Mouse (Mus musculus) mouse embryonic stem cell (cell line): Measurements from ENCODE around the gene Chd9.

Experiments
- in situ Hi-C, 2 experiments: fragments of 300-500 bp; cut with MboI; formaldehyde crosslinking; loops; 1 replicate in 1 of 2; 3 replicates in 1 of 2; pipeline ENCODE4 v1.14.3; 2019 to 2020; ENCODE audit warnings: low sequenced_read_pairs in 2 of 2, low pct_unique_long_range_greater_than_20kb in 1 of 2, mixed read lengths in 1 of 2; ENCODE audit not compliant: unreplicated experiment in 1 of 2

The Chd9 gene

DNA sequence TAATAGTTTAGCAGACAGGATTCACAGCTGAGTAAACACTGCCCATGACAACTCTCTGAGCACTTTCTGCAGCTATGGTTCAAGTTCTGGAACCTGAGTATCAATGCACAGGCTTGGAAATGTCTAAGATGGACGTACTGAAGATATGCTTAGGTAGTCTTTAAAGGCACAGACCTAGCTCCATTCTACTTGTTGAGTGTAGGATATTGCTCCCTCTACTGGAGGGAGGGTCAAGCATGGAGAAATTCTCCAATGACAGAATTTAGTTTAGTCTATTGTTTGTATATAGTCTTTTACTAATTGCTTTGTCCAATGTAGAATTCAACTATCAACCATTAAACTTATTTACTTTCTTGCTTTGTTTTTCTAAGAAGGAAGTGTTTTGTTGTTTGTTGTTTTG lies 108.7 kb downstream of the Chd9 start:
- in situ Hi-C loops = loop anchor here (10.0 to 25.0 kb wide), 2 partner anchors 100 to 102 kb away; partner anchors contain the start of gene Chd9 (in 1 of the 2)

- in situ Hi-C loops = loop anchor here (10.0 to 25.0 kb wide), 2 partner anchors 101 to 104 kb away; partner anchors contain the start of gene Chd9 (in 1 of the 2)
Observed at GRCm38 (mm10) chr8:90938352-90938930, 110.3 kb downstream of the Chd9 start.

GRCm38 (mm10) chr8:90939867-90940266 lies 111.7 kb downstream of the Chd9 start:
- in situ Hi-C loops = loop anchor here (10.0 to 25.0 kb wide), 2 partner anchors 103 to 105 kb away; partner anchors contain the start of gene Chd9 (in 1 of the 2)

DNA sequence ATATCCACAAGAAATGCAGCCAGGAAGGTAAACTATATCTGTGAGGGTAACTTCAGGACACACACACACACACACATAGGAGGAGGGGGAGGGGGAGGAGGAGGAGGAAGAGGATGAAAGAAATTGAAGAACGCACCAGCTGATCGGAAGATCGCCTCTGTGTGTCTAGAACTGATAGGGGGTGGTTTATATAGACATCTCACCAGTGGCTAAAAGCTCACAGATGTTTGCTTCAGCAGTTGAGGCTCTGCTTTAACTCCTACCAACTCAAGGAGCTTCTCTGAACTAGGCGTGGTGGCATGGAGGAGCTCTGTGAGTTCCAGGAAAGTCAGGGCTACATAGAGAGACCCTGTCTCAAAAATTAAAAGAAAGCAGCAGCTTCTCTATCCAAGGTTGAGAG lies 115.6 kb downstream of the Chd9 start:
- in situ Hi-C loops = loop anchor here in 1 of 2 experiments (25.0 kb wide), 1 partner anchor 106 kb away; the partner anchor contains the start of gene Chd9

DNA sequence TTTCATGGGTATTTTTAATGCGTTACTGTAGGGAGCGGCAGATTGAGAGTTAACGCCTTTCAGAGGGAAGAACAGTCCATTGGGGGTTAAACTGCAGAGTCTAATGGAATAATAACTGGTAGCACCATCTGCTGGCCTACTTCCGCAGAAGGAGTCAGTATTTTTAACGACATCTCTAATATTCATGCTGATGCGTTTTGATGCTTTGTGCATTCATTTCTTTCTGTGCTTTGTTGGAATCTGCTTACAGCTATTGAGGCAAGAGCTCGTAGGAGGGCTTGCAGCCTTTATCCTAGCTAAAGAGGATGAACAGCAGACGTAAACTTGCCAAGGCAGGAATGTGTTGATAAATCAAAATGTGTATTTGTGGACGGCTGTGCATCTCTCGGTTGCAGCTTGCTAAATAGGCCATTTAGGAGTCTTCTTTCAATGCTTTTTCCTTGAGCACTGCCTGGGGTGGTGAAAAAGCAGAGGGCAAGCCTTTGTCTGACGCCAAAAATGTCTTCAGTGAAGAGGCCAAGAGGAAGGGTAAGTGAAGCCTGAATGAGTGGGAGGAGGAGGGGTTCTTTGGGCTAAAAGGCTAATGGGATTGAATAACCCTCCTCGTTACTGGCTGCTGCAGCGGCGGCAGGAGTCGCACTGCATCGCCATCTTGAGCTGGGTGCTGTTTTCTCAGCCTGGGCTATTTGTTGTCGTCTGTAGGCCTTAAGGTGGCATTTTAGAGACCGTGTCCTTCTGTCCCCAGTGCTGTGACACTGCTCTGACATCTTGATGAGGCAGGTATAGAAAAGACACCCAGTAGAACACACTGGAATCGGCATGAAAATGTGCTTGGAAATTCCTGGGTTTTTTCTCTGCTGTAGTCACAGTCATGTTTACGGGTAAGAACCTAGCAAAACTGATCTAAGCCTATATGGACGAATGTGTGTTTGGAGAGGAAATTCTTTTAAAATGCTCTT lies 126.9 kb downstream of the Chd9 start:
- in situ Hi-C loops = no loop called here

DNA sequence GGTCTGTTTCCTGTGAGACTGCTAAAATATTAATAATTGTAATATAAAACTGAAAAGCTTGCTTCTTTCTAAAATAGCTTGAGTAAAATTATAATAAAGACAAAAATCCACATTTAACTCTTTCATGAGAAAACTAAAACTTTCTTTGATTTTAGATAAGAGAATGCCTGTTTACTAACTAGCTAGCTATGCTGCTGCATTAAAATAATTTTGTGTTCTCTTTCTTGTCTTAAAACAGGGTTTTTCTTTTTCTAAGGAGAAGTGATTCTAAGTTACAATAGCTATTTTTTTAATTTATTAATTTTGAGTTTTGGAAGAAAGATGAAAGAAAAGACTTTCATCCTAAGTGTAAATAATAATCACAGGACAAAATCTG lies 127.6 kb downstream of the Chd9 start:
- in situ Hi-C loops = no loop called here

DNA sequence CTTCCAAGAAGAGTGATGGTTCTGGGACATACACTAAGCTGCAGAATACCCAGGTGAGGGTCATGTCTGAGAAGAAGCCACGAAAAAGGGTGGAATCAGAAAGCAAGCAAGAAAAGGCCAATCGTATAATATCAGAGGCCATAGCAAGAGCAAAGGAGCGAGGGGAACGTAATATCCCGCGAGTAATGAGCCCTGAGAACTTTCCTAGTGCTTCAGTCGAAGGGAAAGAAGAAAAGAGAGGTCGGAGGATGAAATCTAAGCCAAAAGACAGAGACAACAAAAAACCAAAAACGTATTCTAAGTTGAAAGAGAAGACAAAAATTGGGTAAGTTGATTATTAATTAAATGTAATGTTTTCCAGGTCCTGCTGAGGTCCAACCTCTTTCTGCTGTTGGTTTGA lies 128.2 kb downstream of the Chd9 start:
- in situ Hi-C loops = no loop called here

- in situ Hi-C loops = no loop called here
Observed at GRCm38 (mm10) chr8:90957711-90958110, 129.6 kb downstream of the Chd9 start.

DNA sequence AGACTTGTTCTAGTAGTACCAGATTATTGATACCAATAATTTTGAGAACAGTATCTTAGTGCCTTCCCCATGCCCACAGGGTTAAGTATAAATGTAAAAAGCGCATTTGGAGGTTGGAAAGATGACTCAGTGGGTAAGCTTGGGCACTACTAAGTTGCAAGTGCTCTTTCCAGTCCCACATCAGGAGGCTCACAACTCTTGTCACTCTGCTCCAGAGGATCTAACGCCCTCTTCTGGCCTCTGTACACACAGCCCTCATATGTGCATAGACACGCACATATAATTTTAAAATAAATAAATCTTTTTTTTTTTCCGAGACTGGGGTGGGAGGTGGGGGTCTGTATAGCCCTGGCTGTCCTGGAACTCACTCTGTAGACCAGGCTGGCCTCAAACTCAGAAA lies 131.6 kb downstream of the Chd9 start:
- in situ Hi-C loops = no loop called here

GRCm38 (mm10) chr8:90961603-90962002 lies 133.5 kb downstream of the Chd9 start:
- in situ Hi-C loops = no loop called here

DNA sequence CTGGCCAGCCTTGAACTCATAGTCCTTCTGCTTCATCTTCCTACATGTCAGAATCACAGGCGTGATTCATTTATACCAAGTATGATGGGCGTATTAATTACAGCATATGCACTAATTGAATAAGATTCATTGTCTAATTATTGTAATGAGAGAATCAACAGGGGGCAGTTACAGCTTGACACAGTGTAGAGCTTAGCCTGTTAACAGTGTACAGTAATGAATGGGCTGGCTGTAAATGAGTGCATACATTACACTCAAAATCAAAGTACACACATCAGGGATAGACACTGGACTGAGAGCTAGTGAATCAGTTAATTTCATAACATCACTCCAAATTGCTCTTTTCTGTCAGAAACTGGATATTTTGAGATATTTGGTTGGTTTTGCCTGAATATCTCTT lies 135.9 kb downstream of the Chd9 start:
- in situ Hi-C loops = no loop called here

GRCm38 (mm10) chr8:90965467-90966170 lies 137.5 kb downstream of the Chd9 start:
- in situ Hi-C loops = no loop called here

- in situ Hi-C loops = no loop called here
Observed at GRCm38 (mm10) chr8:90968307-90968706, 140.2 kb downstream of the Chd9 start.

DNA sequence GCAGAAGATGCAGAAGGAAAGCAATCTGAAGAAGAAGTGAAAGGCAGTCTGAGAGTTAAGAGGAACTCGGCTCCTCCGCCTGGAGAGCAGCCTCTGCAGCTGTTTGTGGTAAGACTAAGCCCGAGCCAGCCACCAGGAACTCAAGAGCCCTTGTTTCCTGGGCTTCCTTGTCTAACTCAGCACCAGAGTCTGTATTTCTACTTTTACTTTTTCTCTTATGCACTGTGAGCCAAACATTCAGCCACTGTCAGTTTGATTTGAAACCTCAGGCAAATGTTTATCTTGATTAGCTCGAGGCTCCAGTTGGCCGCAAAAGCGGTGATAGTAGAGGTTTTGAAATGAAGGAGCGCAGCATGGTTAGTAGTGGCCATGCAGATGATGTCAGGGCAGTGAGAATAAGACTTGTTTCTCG lies 148.8 kb downstream of the Chd9 start:
- in situ Hi-C loops = no loop called here

GRCm38 (mm10) chr8:90978720-90979119 lies 150.6 kb downstream of the Chd9 start:
- in situ Hi-C loops = no loop called here

- in situ Hi-C loops = no loop called here
Observed at GRCm38 (mm10) chr8:90979295-90979694, 151.1 kb downstream of the Chd9 start.

GRCm38 (mm10) chr8:90982087-90982486 lies 153.9 kb downstream of the Chd9 start:
- in situ Hi-C loops = no loop called here

GRCm38 (mm10) chr8:91019726-91020125 lies 191.6 kb downstream of the Chd9 start:
- in situ Hi-C loops = no loop called here

- in situ Hi-C loops = no loop called here
Observed at GRCm38 (mm10) chr8:91034417-91034816, 206.3 kb downstream of the Chd9 start.
